Mouse (Mus musculus) adrenal gland (tissue): ENCODE measurements at regions not wholly inside any gene's neighbourhood (a gene's known extent, or its start where the extent isn't known, plus 50 kb on each side); places are given as distances from the start of the nearest gene placed in this dataset.

Experiments
- intact Hi-C: fragments of 180-260 bp; cut with DNase I; formaldehyde crosslinking; loops from one replicate; pipeline ENCODE4 v1.15.1; 2025

- intact Hi-C loops = loop anchor here (5.0 to 10.0 kb wide), 2 partner anchors 304 to 442 kb away; no protein-coding TSS in a partner anchor
These were observed 84.1 kb upstream of the Gm28269 start for GRCm38 (mm10) chrX:21828975-21829374.

GRCm38 (mm10) chrX:21809212-21809611 lies 64.3 kb upstream of the Gm28269 start:
- intact Hi-C loops = no loop called here

- intact Hi-C loops = no loop called here
These were observed 56.9 kb upstream of the Gm28269 start for GRCm38 (mm10) chrX:21801834-21802233.
